In genomic region chr12:9165367-9165940, GRCm38 (mm10) we compare ENCODE assay signal across 16 mouse cellular contexts.
DNase-seq lines count a peak whose midpoint lies in the region; ATAC-seq and TF ChIP-seq lines count a peak whose summit lies in the region.
"Had no signal": no experiment of that assay in that cellular context is flagged by ENCODE, and none has a peak within 500 bp of the region (broad histone marks: within the 10 kb centered on the region; RNA-seq: fewer than 3 reads in every experiment).

No protein-coding gene starts in this region.

- no peak for DNase-seq in hindbrain, embryonic 10.5 days (ENCODE audit: low spot score)
- DNase-seq in brain, adult 2 months (ENCODE audit: low read depth, low spot score) = peak; percentile 36
- peak; percentile 9 for DNase-seq in heart, postnatal 0 days (ENCODE audit: low spot score)
- DNase-seq in lung, postnatal 25 days (ENCODE audit: low spot score) = peak; percentile 37
- DNase-seq in retina, postnatal 1 day = no peak
- DNase-seq in ovary, postnatal 14 days (ENCODE audit: low spot score) = no peak
- DNase-seq: adrenal gland, adult 8-10 months; cerebellum, adult 9-11 months had no signal

- no peaks in the 10 kb centered on the region for H3K27me3 ChIP-seq in hindbrain, embryonic 10.5 days (ENCODE audit: insufficient read depth, poor library complexity, severe bottlenecking)
- H3K27me3 ChIP-seq in hindbrain, embryonic 16.5 days (replicated peaks; ENCODE audit: control insufficient read depth, insufficient read depth, low read length) = no peaks in the 10 kb centered on the region
- H3K27me3 ChIP-seq in heart, postnatal 0 days (ENCODE audit: control insufficient read depth, insufficient read depth, low read length) = no peaks in the 10 kb centered on the region
- H3K27me3 ChIP-seq: hindbrain, embryonic 12.5 days had no signal

- TF ChIP-seq CTCF in heart, postnatal 0 days (IDR thresholded peaks at IDR 0.05; ENCODE audit: low read depth) = no peak

- TF ChIP-seq EP300 in heart, postnatal 0 days (IDR thresholded peaks at IDR 0.05; ENCODE audit: low read depth) = no peak

- no peaks in the 10 kb centered on the region for H3K36me3 ChIP-seq in hindbrain, embryonic 10.5 days
- no peaks in the 10 kb centered on the region for H3K36me3 ChIP-seq in hindbrain, embryonic 16.5 days (ENCODE audit: control insufficient read depth, insufficient read depth, low read length)
- no peaks in the 10 kb centered on the region for H3K36me3 ChIP-seq in heart, postnatal 0 days (replicated peaks; ENCODE audit: control insufficient read depth, insufficient read depth, low read length)
- H3K36me3 ChIP-seq: embryonic facial prominence, embryonic 13.5 days; hindbrain, embryonic 12.5 days had no signal

- H3K9ac ChIP-seq in hindbrain, embryonic 16.5 days (ENCODE audit: low read depth, low read length) = no peak overlapping the region
- no peak overlapping the region for H3K9ac ChIP-seq in heart, postnatal 0 days (replicated peaks; ENCODE audit: low read depth, low read length)
- H3K9ac ChIP-seq: embryonic facial prominence, embryonic 13.5 days; hindbrain, embryonic 12.5 days had no signal

- no peak for ATAC-seq in hindbrain, embryonic 16.5 days
- ATAC-seq in heart, postnatal 0 days (ENCODE audit: insufficient read depth, low read depth) = peak; percentile 44
- ATAC-seq: inflammation-experienced regulatory T-cells, adult 6 months had no signal

- H3K4me2 ChIP-seq in hindbrain, embryonic 16.5 days (ENCODE audit: low read length) = no peak overlapping the region
- H3K4me2 ChIP-seq in heart, postnatal 0 days (ENCODE audit: low read depth, low read length) = no peak overlapping the region
- H3K4me2 ChIP-seq: hindbrain, embryonic 12.5 days; midbrain, embryonic 11.5 days had no signal

- H3K9me3 ChIP-seq in hindbrain, embryonic 10.5 days = no peaks in the 10 kb centered on the region
- H3K9me3 ChIP-seq in hindbrain, embryonic 16.5 days (ENCODE audit: control insufficient read depth, low read length) = no peaks in the 10 kb centered on the region
- no peaks in the 10 kb centered on the region for H3K9me3 ChIP-seq in heart, postnatal 0 days (replicated peaks; ENCODE audit: control insufficient read depth, low read length)
- H3K9me3 ChIP-seq: embryonic facial prominence, embryonic 13.5 days; hindbrain, embryonic 12.5 days had no signal

- H3K27ac ChIP-seq in hindbrain, embryonic 10.5 days = 0 out of 2 replicates have a peak overlapping the region, but pooled peaks have one; percentile 5
- H3K27ac ChIP-seq in hindbrain, embryonic 16.5 days (ENCODE audit: low read depth, low read length) = no peak overlapping the region
- no peak overlapping the region for H3K27ac ChIP-seq in heart, postnatal 0 days (ENCODE audit: low read depth)
- H3K27ac ChIP-seq: embryonic facial prominence, embryonic 13.5 days; hindbrain, embryonic 12.5 days; kidney, postnatal 0 days; layer of hippocampus, adult 2 months; stomach, postnatal 0 days had no signal

- no peaks in the 10 kb centered on the region for H3K4me1 ChIP-seq in hindbrain, embryonic 10.5 days (replicated peaks)
- H3K4me1 ChIP-seq in hindbrain, embryonic 16.5 days (ENCODE audit: control insufficient read depth, insufficient read depth, low read depth, low read length) = no peaks in the 10 kb centered on the region
- no peaks in the 10 kb centered on the region for H3K4me1 ChIP-seq in heart, postnatal 0 days (ENCODE audit: control insufficient read depth, insufficient read depth)
- H3K4me1 ChIP-seq: hindbrain, embryonic 12.5 days had no signal

- H3K4me3 ChIP-seq in hindbrain, embryonic 10.5 days = no peak overlapping the region
- no peak overlapping the region for H3K4me3 ChIP-seq in hindbrain, embryonic 16.5 days (ENCODE audit: low read length)
- H3K4me3 ChIP-seq in heart, postnatal 0 days (ENCODE audit: low read depth, low read length) = no peak overlapping the region
- H3K4me3 ChIP-seq: embryonic facial prominence, embryonic 13.5 days; hindbrain, embryonic 12.5 days; layer of hippocampus, adult 2 months had no signal

- WGBS in hindbrain, embryonic 10.5 days = 78% methylated on average over 4 of the region's 4 CpGs
- WGBS in hindbrain, embryonic 16.5 days = 83% methylated on average over 4 of the region's 4 CpGs
- 34% methylated on average over 4 of the region's 4 CpGs for WGBS in heart, postnatal 0 days

Comparison
In these comparisons a context has a peak if more than half of its experiments do, and no peak if none do; other contexts are left out.
1. DNase-seq: peak in brain, adult 2 months (single experiment), heart, postnatal 0 days (single experiment) and lung, postnatal 25 days (single experiment); none in hindbrain, embryonic 10.5 days (single experiment), retina, postnatal 1 day (single experiment) and ovary, postnatal 14 days (single experiment).